Mouse (Mus musculus) c-Kit-positive CD71-positive TER-119-negative erythroid progenitor cells, embryonic 14.5 days (primary cell): ENCODE results near the gene Atp5j.

Experiments
- DNase-seq: peaks from one replicate; pipeline ENCODE4 v3.0.0-alpha.2; 2013; ENCODE audit warnings: low read depth

Gene Atp5j

DNA sequence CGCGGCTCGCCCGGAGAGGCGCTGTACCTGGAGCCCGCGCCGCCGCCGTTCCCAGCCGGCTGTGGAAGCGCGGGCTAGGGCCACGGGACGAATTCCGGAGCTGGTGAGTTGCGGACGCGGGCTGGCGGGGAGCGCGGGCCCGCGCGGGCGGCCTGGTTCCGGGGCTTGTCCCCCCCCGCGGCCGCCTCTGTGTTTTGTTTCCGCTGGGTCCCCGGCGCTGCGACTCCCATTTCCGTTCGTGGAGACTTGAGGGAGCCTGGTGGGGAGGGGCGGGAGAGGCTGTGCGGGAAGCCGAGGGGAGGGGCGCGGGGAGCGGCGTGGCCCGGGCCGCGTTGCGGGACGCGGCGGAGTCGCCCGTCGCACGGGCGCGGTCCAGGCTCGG is at the start of gene Atp5j:
Gene Atp5j (minus strand): TSS at position 185 of the 382 bp plus-strand sequence.
- peak; percentile 25 for DNase-seq

DNA sequence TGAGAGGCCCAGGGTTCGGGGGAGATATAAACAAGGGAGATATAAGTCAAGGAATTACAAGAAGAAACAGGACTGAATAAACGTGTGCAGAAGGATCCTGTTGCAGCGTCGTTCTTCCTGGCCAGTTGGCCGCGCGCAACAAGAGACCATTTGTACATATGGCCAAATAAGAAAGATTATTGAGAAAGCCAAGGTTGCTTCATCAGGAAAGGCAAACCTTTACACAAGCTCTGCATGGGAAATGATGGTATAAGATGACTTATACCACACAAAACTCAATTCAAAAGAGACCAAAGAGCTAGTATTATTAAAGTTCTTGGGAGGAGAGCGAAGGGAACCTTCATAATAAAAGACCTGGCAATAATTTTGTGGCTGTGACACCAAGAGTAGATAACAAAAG is 49.1 kb upstream of the Atp5j start:
- DNase-seq: no peak

DNA sequence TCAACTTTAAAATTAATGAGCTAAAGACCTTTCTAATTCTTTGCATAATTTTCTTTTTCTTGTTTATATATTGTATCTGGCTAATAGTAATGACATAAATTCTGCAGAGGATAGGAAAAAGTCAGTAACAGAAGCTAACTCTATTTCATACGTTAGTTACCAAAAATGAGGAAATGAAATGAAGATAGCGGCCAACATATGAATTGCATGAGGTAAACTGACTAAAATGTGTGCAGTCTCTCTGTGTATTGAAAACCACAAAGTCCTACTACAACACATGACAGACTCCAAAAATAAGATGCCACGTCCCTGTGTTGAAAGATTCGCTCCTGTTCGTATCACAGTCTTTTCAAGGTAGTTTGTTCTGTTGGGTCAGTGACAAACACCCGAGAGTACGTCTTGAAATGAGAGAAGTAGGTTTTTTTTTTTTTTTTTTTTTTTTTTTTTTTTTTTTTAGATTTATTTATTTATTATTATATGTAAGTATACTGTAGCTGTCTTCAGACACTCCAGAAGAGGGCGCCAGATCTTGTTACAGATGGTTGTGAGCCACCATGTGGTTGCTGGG is 46.4 kb upstream of the Atp5j start:
- no peak for DNase-seq

DNA sequence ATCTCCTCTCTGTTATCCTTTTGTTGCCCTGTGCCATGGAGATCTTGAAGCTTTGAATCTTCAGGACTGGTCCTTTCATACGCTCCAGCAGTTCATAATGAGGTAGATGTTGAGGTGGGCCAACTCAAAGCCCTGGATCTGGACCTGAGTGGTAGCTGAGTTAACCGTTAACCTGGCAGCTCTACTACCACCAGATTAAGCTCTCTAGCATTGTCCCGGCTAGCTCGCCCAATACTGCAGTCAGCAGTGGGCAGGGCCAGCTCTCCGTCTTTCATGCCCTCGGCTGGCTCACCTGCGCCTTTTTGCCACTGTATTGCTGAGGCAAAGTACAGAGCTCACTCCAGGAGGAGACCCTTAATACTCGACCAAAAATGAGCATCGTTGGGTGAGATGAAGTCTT is 45.7 kb upstream of the Atp5j start:
- DNase-seq: no peak

DNA sequence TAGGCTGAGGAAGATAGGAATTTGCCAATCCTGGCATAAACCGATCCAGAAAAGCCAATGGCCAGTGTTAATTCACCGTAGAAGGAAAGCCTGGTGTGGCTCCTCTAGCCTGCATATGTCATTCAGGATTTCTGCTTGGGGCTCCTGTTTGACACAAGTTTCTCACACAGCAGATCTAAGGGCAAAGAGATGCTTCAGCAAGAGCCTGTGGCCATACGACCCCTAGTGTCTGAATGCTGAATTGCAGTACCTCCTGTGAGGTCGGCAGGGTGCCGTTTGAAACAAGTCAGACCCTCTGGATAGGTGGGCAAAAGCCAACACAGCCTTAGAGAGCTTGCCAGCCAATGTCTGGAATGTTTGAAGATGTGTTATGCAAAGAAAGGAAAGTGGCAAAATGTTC is 43.7 kb upstream of the Atp5j start:
- DNase-seq: peak; percentile 35

DNA sequence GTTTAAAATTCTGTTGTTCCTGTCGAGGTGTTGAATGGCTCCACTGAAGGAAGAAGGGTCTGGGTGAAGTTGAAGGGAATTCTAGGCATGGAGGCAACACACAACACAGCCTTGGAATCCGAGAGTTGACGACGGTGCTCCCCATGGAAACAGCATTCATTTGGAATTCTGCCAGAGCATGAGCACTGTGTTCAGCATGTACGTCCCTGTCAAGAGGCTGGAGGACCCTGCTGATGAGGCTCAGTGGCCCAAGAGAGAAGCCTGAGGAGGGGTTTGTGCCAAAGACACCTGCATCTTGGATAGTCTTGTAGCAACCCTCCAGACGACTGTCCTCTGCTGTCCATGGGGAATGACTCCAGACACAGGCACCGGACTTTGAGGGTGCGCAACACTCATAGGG is 40.7 kb upstream of the Atp5j start:
- no peak for DNase-seq

DNA sequence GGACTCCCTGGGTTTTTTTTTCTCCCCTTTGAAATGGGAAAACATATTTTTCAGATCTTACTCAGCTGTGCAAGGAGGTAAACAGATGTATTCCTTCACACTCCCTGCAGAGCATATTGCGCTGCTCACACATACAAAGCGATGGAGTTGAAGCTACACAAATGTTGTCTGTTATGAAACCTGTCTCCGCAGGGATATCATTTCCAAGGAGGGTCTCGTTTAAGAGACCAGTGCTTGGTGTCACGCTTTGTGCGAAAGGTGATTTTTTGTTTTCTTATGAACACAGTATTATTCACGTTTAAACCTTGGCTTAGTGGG is 40.3 kb upstream of the Atp5j start:
- no peak for DNase-seq

DNA sequence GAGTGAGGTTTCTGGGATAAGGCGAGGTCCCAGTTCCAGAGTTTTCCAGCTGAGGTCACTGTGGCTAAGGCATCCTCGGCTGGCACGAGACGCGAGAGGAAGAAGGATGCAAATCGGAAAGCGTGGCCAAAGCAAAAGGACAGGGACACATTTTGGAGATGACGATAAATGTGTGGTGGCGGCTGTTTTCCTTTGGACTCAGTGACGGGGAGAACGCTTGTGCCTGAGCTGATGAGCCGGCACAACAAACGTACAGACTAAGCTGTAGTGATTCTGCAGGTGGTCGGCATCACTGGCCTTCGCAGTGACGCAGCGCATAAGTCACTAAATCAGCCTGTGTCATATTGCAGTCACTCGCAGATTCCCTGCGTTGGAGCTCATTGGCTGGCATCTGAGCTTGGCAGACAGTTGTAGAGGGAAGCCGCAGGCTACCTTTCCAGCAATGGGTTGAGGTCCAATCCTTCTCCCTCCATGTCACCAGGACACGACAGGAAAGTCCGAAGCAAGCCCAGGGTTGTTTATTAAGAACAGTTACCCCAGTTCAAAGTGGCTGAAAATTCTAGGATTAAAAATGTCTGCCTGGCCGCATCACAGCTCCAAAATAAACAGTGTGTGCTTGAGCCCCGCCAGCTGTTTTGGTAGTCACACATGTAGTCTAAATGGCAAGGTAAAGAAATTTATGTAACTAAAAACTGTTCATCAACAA is 39.7 kb upstream of the Atp5j start:
- no peak for DNase-seq

DNA sequence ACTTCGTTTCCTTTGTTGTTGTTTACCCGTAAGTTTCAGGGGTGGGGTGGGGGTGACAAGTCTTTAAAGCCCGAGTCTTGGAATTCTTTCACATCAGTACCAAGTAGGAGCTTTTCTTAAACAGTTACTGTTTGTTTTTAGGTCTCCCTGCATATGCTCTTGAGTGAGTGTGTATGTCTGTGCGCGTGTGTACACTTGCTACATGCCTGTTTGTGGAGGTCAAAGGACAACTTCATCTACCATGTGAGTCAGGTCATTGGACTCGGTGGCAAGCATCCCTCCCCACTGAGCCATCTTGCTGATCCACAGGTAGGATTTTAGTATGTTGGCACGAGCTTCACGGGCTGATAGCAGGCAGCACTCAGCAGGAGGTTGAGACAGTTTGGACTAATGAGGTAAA is 38.4 kb upstream of the Atp5j start:
- no peak for DNase-seq

DNA sequence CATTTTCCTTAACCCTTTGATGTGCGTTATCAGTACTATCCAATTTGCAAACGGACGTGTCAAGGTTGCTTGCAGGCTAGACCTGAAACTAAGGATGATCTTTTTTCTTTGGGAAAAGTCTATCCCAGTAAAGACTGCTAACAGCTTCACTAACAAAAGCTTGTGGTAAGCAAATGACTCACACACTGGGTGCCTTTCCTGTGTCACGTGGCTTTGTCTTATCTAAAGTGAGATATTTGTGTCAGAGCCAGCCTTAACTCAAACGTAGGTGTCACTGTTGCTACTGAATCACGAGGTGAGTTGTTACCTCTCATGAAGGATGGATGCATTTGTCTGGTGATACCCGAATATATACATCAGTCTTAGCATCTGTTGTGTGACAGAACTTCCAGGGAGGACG is 29.2 kb upstream of the Atp5j start:
- no peak for DNase-seq

DNA sequence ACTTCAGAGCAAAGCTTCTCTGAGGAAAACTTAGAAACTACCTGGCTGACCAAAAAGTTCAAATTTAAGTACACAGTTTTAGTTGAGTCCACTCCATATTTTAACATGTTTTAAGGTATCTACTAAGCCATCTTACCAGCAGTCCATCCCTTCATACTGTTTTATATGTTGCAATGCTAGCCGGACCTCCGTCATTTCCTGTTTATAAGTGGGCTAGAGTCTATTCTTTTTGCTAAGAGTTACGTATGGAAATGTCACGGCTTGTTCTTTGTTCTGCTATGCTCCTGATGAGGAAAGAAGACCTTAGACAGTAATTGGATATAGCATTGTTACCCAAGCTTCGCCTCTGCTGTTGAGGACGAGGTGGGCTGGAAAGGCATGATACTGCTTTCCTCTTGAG is 18.1 kb upstream of the Atp5j start:
- no peak for DNase-seq

DNA sequence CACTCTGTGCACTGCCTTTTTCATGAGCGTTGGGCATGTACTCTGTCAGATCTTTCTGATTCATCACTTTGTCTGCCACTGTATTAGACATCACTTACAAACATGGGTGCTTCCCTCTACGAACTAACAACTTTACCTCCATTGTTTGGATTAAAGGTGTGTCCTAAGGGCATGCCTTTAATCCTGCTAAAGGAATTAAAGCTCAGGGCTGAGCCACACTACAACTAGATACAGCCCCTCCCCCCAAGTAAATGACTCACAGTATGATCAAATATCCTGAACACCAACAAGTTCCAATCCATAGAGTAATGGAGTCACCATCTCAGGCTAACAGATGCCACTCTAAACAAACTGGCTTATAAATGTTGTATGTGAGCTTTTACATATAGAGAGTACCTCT is 3.2 kb upstream of the Atp5j start:
- no peak for DNase-seq

DNA sequence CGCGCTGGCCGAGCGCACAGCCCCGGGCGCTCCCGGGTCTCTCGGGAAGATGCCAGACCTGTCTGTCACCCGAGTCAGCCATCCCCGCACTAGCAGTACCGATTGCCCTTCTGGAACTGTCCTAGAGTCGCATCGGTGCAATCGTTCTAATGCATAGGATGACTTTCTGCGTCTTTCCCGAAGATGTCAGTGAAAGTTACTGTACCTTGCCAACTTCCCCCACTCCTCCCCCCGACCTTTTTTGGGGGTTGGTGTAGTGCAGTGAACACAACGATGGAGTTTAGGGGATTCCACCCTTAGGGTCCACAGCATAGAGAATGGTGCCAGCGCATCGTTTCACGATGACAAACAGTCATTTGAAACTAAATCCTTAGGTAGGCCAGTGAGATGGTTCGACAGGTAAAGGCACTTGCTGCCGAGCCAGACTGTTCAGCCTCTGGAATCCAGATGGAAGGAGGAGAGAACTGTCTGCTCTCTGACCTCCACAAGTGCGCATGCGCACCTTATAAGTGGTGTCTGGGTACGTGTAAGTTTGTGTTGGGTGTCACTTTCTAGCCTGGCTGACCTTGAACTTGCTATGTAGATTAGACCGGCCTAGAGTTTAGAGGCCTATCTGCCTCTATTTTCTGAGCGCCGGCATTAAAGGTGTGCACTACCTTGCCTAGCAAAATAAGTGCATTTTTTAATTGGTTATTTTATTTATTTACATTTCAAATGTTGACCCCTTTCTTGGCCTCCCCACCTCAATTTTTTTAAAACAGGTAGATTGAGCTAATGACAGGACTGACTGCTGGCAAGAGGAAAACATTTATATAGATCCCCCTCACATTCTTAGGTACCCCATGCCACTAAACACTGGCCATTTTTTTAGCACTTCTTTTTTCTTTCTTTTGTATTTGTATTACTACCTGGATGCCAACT is 658 bp upstream of the Atp5j start:
- DNase-seq: peak; percentile 54

DNA sequence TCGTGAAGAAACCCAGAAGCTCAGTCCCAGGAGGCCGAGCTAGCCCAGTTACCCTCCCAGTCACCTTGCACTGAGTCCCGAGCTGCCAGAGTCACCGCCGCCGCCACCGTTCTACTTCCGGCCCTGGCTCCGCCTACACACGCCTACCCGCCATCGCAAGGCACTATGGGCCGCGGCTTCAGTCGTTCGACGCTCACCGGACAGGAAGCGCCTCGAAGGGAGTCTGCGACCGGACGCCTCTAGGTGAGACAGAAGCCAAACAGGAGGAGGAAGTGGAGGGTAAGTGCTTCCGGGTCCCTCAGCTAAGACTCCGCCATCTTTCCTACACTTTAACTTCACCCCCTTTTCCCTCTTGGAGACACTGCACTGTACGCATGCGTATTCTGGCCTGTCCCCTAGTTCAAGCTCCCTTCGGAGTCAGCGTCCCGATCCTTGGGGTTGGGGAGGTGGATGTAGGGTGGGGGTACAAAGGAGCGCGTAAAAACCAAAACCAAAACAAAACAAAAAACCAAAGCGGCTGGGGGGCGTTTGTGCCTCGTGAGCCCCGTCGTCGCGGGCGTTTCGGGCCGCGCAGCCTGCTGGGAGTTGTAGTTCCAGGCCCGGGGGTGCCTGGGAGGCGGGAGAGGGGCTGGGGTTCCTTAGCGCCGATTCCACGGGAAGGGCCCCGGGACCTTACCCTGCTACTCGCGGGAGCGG is 532 bp downstream of the Atp5j start, which contains the start of gene Gabpa:
Gene Gabpa (plus strand): TSS at position 181 of the 696 bp plus-strand sequence.
- DNase-seq: peak; percentile 89

DNA sequence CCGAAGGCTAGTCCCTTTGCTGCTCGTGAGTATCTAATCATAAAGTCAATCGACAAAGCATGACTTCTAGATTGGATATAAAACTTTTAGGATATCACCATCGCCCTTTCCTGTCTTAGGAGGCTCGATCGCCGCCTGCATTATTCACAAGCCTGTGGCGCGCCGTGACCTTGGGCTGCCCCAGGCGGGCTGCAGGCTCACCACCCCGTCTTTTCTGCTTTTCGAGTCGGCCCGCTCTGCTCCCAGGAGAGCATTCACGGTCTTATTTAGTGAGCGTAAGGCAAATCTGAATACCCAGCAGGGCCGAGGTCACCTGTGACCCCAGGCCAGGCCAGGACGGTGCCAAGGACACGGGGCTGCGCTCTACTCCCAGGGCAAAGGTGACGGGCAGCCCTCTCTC is 1.1 kb downstream of the Atp5j start:
- DNase-seq: peak; percentile 21

DNA sequence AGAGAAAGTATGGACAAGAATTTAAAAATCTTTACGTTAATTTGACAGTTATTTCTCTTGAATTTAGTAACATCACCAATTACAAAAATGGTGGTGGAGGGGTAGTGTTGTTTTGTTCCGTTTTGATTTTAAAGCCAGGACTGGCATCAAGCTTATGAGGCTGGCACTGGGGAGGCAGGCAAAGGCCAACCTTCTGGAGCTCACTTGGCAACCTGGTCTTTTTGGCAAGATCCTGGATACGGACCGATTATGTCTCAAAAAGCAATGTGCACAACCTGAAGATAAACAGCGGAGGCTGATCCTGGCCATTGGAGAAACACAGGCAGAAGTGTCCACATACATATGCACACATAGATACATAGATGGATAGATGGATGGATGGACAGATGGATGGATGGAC is 2.7 kb downstream of the Atp5j start:
- DNase-seq: no peak

DNA sequence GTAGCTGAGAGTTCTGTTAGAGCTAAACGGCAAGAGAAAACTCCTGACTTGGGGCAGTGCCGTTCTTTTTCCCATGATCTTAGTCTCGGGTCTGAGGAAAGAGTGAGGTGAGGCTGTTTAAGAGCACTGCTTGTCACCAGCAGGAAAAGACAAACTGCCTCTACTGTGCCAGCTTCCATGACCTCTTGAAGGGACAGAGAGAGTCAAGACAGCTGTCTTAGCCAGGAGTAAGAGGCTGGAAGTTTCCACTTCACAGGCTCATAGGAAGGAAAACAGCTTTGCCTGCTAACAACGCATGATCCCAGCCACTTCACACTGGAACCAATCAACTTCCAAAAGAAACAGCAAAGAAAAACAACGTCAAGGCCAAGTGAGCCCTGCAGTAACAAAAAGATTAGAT is 3.7 kb downstream of the Atp5j start:
- no peak for DNase-seq

DNA sequence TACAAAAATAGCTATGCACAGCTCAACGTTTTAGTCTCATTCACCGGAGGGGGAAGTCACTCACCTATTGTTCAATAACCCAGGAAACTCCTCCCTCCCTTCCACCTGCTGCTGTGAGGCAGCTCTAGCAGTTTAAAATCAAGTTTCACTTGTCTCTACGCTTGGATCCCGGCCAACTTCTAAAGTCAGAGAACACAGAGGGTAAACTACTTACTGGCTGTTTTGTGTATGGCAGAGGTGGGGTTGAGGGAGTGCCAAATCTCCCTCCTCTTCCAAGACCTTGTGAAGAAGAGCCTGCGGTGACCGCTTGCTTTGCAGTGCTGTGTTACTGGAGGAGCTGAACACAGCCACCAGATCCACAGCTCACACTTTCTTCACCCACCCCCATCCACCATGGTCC is 10.4 kb downstream of the Atp5j start:
- no peak for DNase-seq

DNA sequence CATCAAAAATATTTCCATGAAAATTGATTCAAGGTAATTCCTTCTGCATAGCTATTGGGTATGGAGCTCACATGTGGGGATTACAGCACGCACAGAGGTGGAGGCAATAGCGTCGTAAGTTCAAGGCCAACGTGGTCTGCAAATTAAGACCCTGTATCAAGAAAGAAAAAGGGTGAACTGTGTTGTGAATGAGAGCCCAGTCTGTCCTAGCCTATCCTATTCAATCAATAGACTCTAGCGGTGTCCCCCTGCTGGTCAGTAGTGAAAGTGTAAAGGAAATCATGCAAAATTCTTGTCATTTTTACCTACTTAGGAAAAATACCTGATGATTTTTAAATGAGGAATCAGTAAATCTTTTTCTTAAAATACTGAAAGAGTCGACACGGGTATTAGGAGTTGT is 18.0 kb downstream of the Atp5j start:
- DNase-seq: peak; percentile 13

DNA sequence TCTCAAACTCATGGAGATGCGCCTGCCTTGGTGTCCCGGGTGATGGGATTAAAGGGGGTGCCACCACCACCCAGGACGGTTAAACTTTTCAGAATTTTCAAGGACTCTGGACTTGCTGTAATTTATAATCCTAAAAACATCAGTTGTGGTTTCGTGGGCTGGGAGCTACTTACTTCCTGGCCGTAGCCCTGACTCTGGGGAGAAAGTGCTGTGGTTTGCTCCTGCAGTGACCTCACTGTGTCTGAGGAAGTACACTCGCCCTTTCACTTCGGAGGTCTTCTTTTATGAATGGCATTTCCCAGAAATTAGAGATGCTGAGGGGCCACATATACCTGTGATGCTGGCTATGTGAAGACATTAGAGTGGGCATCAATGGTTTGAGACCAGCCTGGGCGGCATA is 20.9 kb downstream of the Atp5j start:
- no peak for DNase-seq

DNA sequence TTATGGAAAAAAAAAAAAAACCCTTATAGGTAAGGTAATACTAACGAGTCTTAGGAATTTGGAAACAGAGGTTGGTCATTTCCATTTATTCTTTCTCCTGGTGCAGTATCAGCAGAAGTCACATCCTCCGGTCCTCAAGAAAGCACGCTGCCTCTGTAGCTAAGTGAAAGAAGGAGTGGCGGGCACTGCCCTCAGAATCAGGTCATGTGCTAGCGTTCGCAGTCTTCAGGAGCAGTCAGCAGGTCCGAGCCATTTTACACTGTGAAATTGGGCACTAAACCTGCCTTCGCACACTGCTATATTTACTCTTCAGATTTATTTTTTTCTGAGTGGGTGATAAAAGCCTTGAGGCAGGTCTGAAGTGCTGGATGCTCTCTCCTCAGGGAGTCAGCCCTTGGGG is 21.6 kb downstream of the Atp5j start:
- DNase-seq: no peak

DNA sequence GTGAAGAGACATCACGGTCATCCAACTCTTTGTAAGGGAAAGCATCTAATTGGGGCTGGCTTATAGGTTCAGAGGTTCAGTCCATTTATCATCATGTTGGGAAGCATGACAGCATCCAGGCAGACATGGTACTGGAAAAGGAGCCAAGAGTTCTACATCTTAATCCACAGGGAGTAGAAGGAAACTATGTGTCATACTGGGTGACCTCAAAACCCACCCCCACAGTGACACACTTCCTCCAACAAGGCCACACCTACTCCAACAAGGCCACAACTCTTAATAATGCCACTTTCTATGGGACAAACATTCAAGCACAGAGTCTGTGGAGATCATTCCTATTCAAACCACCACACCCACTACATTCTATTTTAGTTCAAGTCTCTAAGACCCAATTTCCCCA is 25.2 kb downstream of the Atp5j start:
- DNase-seq: no peak

DNA sequence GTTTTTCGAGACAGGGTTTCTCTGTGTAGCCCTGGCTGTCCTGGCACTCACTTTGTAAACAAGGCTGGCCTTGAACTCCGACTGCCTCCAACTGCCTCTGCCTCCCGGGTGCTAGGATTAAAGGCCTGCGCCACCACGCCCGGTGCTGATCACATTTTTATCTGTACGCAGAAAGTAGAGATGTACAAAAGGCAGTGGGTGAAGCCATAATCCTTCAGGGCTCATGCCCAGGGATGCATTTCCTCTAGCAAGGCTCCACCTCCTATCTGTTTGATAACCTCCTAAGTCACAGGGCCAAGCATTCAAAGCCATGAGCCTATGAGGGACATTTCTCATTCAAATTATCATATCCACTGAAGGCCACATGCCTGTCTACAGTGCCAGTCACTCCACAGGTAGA is 27.6 kb downstream of the Atp5j start:
- no peak for DNase-seq
